Mouse (Mus musculus): ENCODE data around the gene Acot12.

GRCm38 (mm10) chr13:91792035-91792434 is 50.7 kb downstream of the Acot12 start:
- TF ChIP-seq CTCF (IDR thresholded peaks at IDR 0.05; ENCODE audit: low read depth): no peak
- TF ChIP-seq EP300 (optimal IDR thresholded peaks at IDR 0.05): no peak
